Mouse (Mus musculus): Measurements from ENCODE around the gene Scgb1b15. TPM values are rescaled to one million over a fixed set of nuclear protein-coding genes. Genes with fewer than 3 reads are reported as not detected.
"Not testable (repeated sequence)": the region's sequence is repeated elsewhere in the genome, so short reads cannot be mapped to it uniquely, and the experiment has no call there.

Scgb1b15 gene
- total RNA-seq (2022) = not detected

DNA sequence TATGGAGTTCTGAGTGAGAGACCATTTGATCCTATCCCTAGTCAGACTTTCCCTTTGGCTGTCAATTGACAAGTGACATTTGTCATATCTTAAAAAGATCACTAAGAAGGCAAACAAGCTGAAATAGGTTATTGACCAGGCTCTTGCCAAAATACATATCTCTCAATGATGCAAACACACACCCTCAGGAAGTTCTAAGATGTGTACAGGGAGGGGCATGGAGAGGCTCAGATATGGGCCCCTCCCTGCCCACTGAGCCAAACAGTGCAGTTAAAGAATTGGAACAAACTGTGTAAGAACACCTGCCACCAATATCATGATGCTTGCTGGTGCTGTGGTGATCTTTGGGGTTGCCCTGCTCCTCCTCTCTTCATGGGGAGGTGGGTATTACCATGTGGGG is at the start of gene Scgb1b15:
Scgb1b15 (plus strand) TSS at position 301 of the 400 bp plus-strand sequence.
- not testable (repeated sequence) for DNase-seq (ENCODE audit: low spot score in 2 of 2)

GRCm38 (mm10) chr7:32829562-32829961 is 6.8 kb upstream of the Scgb1b15 start, which contains the start of gene Scgb2b15:
Gene Scgb2b15 (minus strand): TSS chr7:32829662.
- DNase-seq (ENCODE audit: low spot score in 2 of 2) = not testable (repeated sequence)

Other genes starting within 250 kb of the Scgb1b15 start
- gene Scgb2b15, start 6.9 kb upstream of the Scgb1b15 start, total RNA-seq (2022) = not detected
- not detected for gene Scgb2b17, start 220.0 kb downstream of the Scgb1b15 start, total RNA-seq (2022)
- not detected for gene Scgb1b17, start 226.9 kb downstream of the Scgb1b15 start, total RNA-seq (2022)